Mouse (Mus musculus): ENCODE data around the gene Cx3cl1.

- TF ChIP-seq POLR2A (IDR thresholded peaks at IDR 0.05; ENCODE audit: low read depth, low read length) (no peak), CTCF (conservative IDR thresholded peaks at IDR 0.05; ENCODE audit: insufficient read depth, insufficient read length, low read depth, low read length) (no peak)
Measured at GRCm38 (mm10) chr8:94733821-94734465, 37.9 kb upstream of the Cx3cl1 start.
